Mouse (Mus musculus) liver, adult (tissue): Measurements from ENCODE around the gene Epsti1.

ENCODE experiments used
- GATA4 ChIP-seq: IDR thresholded peaks from 2 replicates; pipeline ENCODE4 v1.6.1; 2014; ENCODE audit warnings: mild to moderate bottlenecking, low read length; ENCODE audit not compliant: insufficient replicate concordance

The Epsti1 gene

GRCm38 (mm10) chr14:78041886-78042526 lies 138.0 kb downstream of the Epsti1 start:
- TF ChIP-seq GATA4: no peak

GRCm38 (mm10) chr14:78043079-78043478 lies 139.0 kb downstream of the Epsti1 start:
- no peak for TF ChIP-seq GATA4

- no peak for TF ChIP-seq GATA4
Observed at GRCm38 (mm10) chr14:78048258-78048657, 144.2 kb downstream of the Epsti1 start.

- no peak for TF ChIP-seq GATA4
Observed at GRCm38 (mm10) chr14:78048674-78049073, 144.6 kb downstream of the Epsti1 start.
